Mouse (Mus musculus): ENCODE results near the gene Slc39a2. TPM values are rescaled to one million over a fixed set of nuclear protein-coding genes. Genes with fewer than 3 reads are reported as not detected.

Gene Slc39a2
- polyA plus RNA-seq, 1 experiment from 2014 or later: 0.48 TPM

- Histone ChIP-seq H3K27me3 (no peaks in the 10 kb centered on the region), H3K9ac (peak within 1 kb of the TSS; percentile 72), H3K4me1 (peaks cover 14% of the 10 kb centered on the region), H3K36me3 (peaks cover 37% of the 10 kb centered on the region), H3K4me2 (peak within 1 kb of the TSS; percentile 71), H3K4me3 (replicated peaks) (peak within 1 kb of the TSS; percentile 67), H3K27ac (peak within 1 kb of the TSS; percentile 86), H3K9me3 (replicated peaks) (no peaks in the 10 kb centered on the region)
- under 1% methylated on average over 43 of the region's 43 CpGs for WGBS
- peak; percentile 98 for ATAC-seq (replicated peaks; ENCODE audit: low FRiP score)
These were observed 7.9 kb upstream of the Slc39a2 start, which contains the start of gene Mettl17 for GRCm38 (mm10) chr14:51884598-51885331. Gene Mettl17 (plus strand): TSS chr14:51884842.

GRCm38 (mm10) chr14:51886051-51886450 lies 6.6 kb upstream of the Slc39a2 start:
- Histone ChIP-seq H3K4me1 (peaks cover 14% of the 10 kb centered on the region), H3K27me3 (no peaks in the 10 kb centered on the region), H3K4me3 (replicated peaks) (peak overlapping the region; percentile 67; the same call in 1 of the 2 replicates), H3K27ac (no peak overlapping the region), H3K36me3 (peaks cover 50% of the 10 kb centered on the region), H3K4me2 (peak overlapping the region; percentile 71), H3K9me3 (replicated peaks) (no peaks in the 10 kb centered on the region), H3K9ac (no peak overlapping the region)
- 69% methylated on average over 6 of the region's 6 CpGs for WGBS
- no peak for ATAC-seq (replicated peaks; ENCODE audit: low FRiP score)

- Histone ChIP-seq H3K9ac (no peak overlapping the region), H3K4me1 (peaks cover 12% of the 10 kb centered on the region), H3K4me3 (replicated peaks) (no peak overlapping the region), H3K27me3 (no peaks in the 10 kb centered on the region), H3K9me3 (replicated peaks) (no peaks in the 10 kb centered on the region), H3K27ac (no peak overlapping the region), H3K4me2 (no peak overlapping the region), H3K36me3 (peaks cover 67% of the 10 kb centered on the region)
- ATAC-seq (replicated peaks; ENCODE audit: low FRiP score): no peak
- 88% methylated on average over 6 of the region's 6 CpGs for WGBS
These were observed 2.9 kb upstream of the Slc39a2 start for GRCm38 (mm10) chr14:51889833-51890232.

GRCm38 (mm10) chr14:51893094-51893794 lies 555 bp downstream of the Slc39a2 start:
- ATAC-seq (replicated peaks; ENCODE audit: low FRiP score): no peak
- Histone ChIP-seq H3K4me1 (no peaks in the 10 kb centered on the region), H3K27me3 (no peaks in the 10 kb centered on the region), H3K36me3 (peaks cover 48% of the 10 kb centered on the region), H3K27ac (no peak overlapping the region), H3K4me3 (replicated peaks) (no peak overlapping the region), H3K9me3 (replicated peaks) (no peaks in the 10 kb centered on the region), H3K9ac (no peak overlapping the region), H3K4me2 (no peak overlapping the region)
- WGBS: 31% methylated on average over 10 of the region's 10 CpGs

- Histone ChIP-seq H3K9ac (no peak overlapping the region), H3K27me3 (no peaks in the 10 kb centered on the region), H3K4me3 (replicated peaks) (no peak overlapping the region), H3K4me1 (no peaks in the 10 kb centered on the region), H3K27ac (no peak overlapping the region), H3K36me3 (peaks cover 42% of the 10 kb centered on the region), H3K4me2 (no peak overlapping the region), H3K9me3 (replicated peaks) (no peaks in the 10 kb centered on the region)
- WGBS: 67% methylated on average over 3 of the region's 3 CpGs
- no peak for ATAC-seq (replicated peaks; ENCODE audit: low FRiP score)
These were observed 1.1 kb downstream of the Slc39a2 start for GRCm38 (mm10) chr14:51893809-51894208.

GRCm38 (mm10) chr14:51895071-51895470 lies 2.4 kb downstream of the Slc39a2 start:
- H3K27ac ChIP-seq: no peak overlapping the region
- WGBS: 83% methylated on average over 14 of the region's 14 CpGs
- ATAC-seq (replicated peaks; ENCODE audit: low FRiP score): no peak
- peaks cover 30% of the 10 kb centered on the region for H3K36me3 ChIP-seq
- H3K4me3 ChIP-seq (replicated peaks): no peak overlapping the region
- no peaks in the 10 kb centered on the region for H3K4me1 ChIP-seq
- H3K9me3 ChIP-seq (replicated peaks): no peaks in the 10 kb centered on the region
- H3K27me3 ChIP-seq: no peaks in the 10 kb centered on the region
- H3K4me2 ChIP-seq: no peak overlapping the region
- no peak overlapping the region for H3K9ac ChIP-seq

GRCm38 (mm10) chr14:51896019-51896418 lies 3.3 kb downstream of the Slc39a2 start:
- ATAC-seq (replicated peaks; ENCODE audit: low FRiP score): no peak
- no peak overlapping the region for H3K9ac ChIP-seq
- no peaks in the 10 kb centered on the region for H3K4me1 ChIP-seq
- no peaks in the 10 kb centered on the region for H3K9me3 ChIP-seq (replicated peaks)
- no peak overlapping the region for H3K4me3 ChIP-seq (replicated peaks)
- H3K36me3 ChIP-seq: peaks cover 20% of the 10 kb centered on the region
- 81% methylated on average over 6 of the region's 6 CpGs for WGBS
- no peak overlapping the region for H3K4me2 ChIP-seq
- no peaks in the 10 kb centered on the region for H3K27me3 ChIP-seq
- H3K27ac ChIP-seq: no peak overlapping the region

GRCm38 (mm10) chr14:51896539-51897170 lies 4.0 kb downstream of the Slc39a2 start:
- Histone ChIP-seq H3K27ac (no peak overlapping the region), H3K4me2 (no peak overlapping the region), H3K9me3 (replicated peaks) (no peaks in the 10 kb centered on the region), H3K36me3 (peaks cover 14% of the 10 kb centered on the region), H3K4me1 (no peaks in the 10 kb centered on the region), H3K9ac (no peak overlapping the region), H3K4me3 (replicated peaks) (no peak overlapping the region), H3K27me3 (no peaks in the 10 kb centered on the region)
- WGBS: 82% methylated on average over 8 of the region's 8 CpGs
- ATAC-seq (replicated peaks; ENCODE audit: low FRiP score): no peak

- Histone ChIP-seq H3K4me1 (no peaks in the 10 kb centered on the region), H3K9ac (no peak overlapping the region), H3K36me3 (peaks cover 4% of the 10 kb centered on the region; the same call in 1 of the 2 replicates), H3K9me3 (replicated peaks) (no peaks in the 10 kb centered on the region), H3K27me3 (no peaks in the 10 kb centered on the region), H3K27ac (no peak overlapping the region), H3K4me2 (no peak overlapping the region), H3K4me3 (replicated peaks) (no peak overlapping the region)
- ATAC-seq (replicated peaks; ENCODE audit: low FRiP score): no peak
- WGBS: 95% methylated on average over 1 of the region's 1 CpGs
These were observed 6.7 kb downstream of the Slc39a2 start for GRCm38 (mm10) chr14:51899351-51899750.

- H3K4me1 ChIP-seq: no peaks in the 10 kb centered on the region
- peak; percentile 54 for ATAC-seq (replicated peaks; ENCODE audit: low FRiP score)
- H3K36me3 ChIP-seq: no peaks in the 10 kb centered on the region
- no peaks in the 10 kb centered on the region for H3K27me3 ChIP-seq
- no peaks in the 10 kb centered on the region for H3K9me3 ChIP-seq (replicated peaks)
- no peak overlapping the region for H3K4me2 ChIP-seq
- H3K9ac ChIP-seq: no peak overlapping the region
- no peak overlapping the region for H3K27ac ChIP-seq
- WGBS: 60% methylated on average over 9 of the region's 9 CpGs
- H3K4me3 ChIP-seq (replicated peaks): no peak overlapping the region
These were observed 10.4 kb downstream of the Slc39a2 start for GRCm38 (mm10) chr14:51902806-51903710.

GRCm38 (mm10) chr14:51903782-51904181 lies 11.1 kb downstream of the Slc39a2 start:
- Histone ChIP-seq H3K9ac (no peak overlapping the region), H3K36me3 (no peaks in the 10 kb centered on the region), H3K9me3 (replicated peaks) (no peaks in the 10 kb centered on the region), H3K27ac (no peak overlapping the region), H3K27me3 (no peaks in the 10 kb centered on the region), H3K4me3 (replicated peaks) (no peak overlapping the region), H3K4me1 (no peaks in the 10 kb centered on the region), H3K4me2 (no peak overlapping the region)
- ATAC-seq (replicated peaks; ENCODE audit: low FRiP score): no peak
- WGBS: 82% methylated on average over 9 of the region's 9 CpGs

Measured in kidney, embryonic 15.5 days (tissue).